Mouse (Mus musculus) lung, embryonic 16.5 days (tissue): ENCODE results near the gene Fndc3a. TPM values are rescaled to one million over a fixed set of nuclear protein-coding genes. Genes with fewer than 3 reads are reported as not detected.
A peak's percentile ranks its signal among the peaks of the same experiment; 100 is the strongest.

Experiments used
- ATAC-seq: fragments of 200-750 bp; cut with Nextera tagmentation; 2 replicates; pipeline ENCODE4 v1.8.0; 2017; ENCODE audit warnings: low read depth, mild to moderate bottlenecking, moderate library complexity
- H3K27ac ChIP-seq: fragments of 300-500 bp; sonication (generic); 2 replicates; pipeline ENCODE4 v1.5.1; 2014; ENCODE audit warnings: mild to moderate bottlenecking, control low read depth, low read length
- H3K27me3 ChIP-seq: fragments of 300-500 bp; sonication (generic); 2 replicates; pipeline ENCODE4 v1.6.1; 2014; ENCODE audit warnings: low read depth, low read length, mixed read lengths; ENCODE audit not compliant: control insufficient read depth, insufficient read depth
- H3K36me3 ChIP-seq: fragments of 300-500 bp; sonication (generic); 2 replicates; pipeline ENCODE4 v1.6.1; 2014; ENCODE audit warnings: low read length; ENCODE audit not compliant: control insufficient read depth, insufficient read depth
- H3K4me1 ChIP-seq: fragments of 300-500 bp; sonication (generic); replicated peaks from 2 replicates; pipeline ENCODE4 v1.6.1; 2014; ENCODE audit warnings: low read length, mixed read lengths; ENCODE audit not compliant: control insufficient read depth, insufficient read depth
- H3K4me2 ChIP-seq: fragments of 300-500 bp; sonication (generic); 2 replicates; pipeline ENCODE4 v1.6.1; 2014; ENCODE audit warnings: low read depth, low read length, control low read depth
- H3K4me3 ChIP-seq: fragments of 300-500 bp; sonication (generic); 2 replicates; pipeline ENCODE4 v1.5.1; 2014; ENCODE audit warnings: mild to moderate bottlenecking, low read length, control low read depth
- H3K9ac ChIP-seq: fragments of 300-500 bp; sonication (generic); 2 replicates; pipeline ENCODE4 v1.6.1; 2014; ENCODE audit warnings: low read length, control low read depth
- H3K9me3 ChIP-seq: fragments of 300-500 bp; sonication (generic); 2 replicates; pipeline ENCODE4 v1.6.1; 2016; ENCODE audit warnings: low read length; ENCODE audit not compliant: control insufficient read depth
- WGBS: fragments of 180-500 bp; shearing (Covaris S2); extraction: QIAGEN DNeasy Blood & Tissue Kit; methylation state at CpG from one replicate; pipeline ENCODE4 v1.1.7; 2014; 5-methylcytosine and 5-hydroxymethylcytosine counted together
- polyA plus RNA-seq: library from polyadenylated mRNA; unstranded; fragments of >200 nt; fragmentation: Nextera tagmentation; extraction: Ambion mirVana; gene quantifications from 2 replicates; pipeline ENCODE4 v1.2.1, GENCODE M21; 2015

The Fndc3a gene
- polyA plus RNA-seq, 1 experiment from 2014 or later, result 36.0 TPM

DNA sequence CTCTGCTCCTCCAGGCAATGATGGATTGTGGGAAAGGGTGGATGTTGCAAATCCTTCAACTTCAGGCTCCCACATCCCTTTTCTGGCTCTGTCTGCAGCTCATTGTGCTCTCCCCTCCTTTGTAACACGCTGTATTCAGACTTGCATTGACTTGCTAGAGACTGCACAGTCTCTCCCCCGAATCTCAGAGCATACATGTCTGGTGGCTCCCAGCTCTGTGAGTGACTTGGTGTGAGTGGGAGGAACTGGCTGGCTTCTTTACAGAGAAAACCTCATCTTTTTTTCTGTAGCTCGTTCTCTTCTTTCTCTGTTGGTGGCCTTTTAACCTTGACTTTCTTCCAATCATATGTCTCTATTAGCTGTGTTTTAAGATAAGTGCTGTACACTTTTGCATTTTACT is 16.1 kb upstream of the Fndc3a start:
- no peak for ATAC-seq
- no peaks in the 10 kb centered on the region for H3K9me3 ChIP-seq
- H3K27ac ChIP-seq, result no peak overlapping the region
- 43% methylated on average over 3 of the region's 3 CpGs for WGBS
- no peak overlapping the region for H3K4me2 ChIP-seq
- H3K27me3 ChIP-seq, result no peaks in the 10 kb centered on the region
- H3K4me3 ChIP-seq, result no peak overlapping the region
- no peaks in the 10 kb centered on the region for H3K36me3 ChIP-seq
- H3K9ac ChIP-seq, result no peak overlapping the region
- no peaks in the 10 kb centered on the region for H3K4me1 ChIP-seq

DNA sequence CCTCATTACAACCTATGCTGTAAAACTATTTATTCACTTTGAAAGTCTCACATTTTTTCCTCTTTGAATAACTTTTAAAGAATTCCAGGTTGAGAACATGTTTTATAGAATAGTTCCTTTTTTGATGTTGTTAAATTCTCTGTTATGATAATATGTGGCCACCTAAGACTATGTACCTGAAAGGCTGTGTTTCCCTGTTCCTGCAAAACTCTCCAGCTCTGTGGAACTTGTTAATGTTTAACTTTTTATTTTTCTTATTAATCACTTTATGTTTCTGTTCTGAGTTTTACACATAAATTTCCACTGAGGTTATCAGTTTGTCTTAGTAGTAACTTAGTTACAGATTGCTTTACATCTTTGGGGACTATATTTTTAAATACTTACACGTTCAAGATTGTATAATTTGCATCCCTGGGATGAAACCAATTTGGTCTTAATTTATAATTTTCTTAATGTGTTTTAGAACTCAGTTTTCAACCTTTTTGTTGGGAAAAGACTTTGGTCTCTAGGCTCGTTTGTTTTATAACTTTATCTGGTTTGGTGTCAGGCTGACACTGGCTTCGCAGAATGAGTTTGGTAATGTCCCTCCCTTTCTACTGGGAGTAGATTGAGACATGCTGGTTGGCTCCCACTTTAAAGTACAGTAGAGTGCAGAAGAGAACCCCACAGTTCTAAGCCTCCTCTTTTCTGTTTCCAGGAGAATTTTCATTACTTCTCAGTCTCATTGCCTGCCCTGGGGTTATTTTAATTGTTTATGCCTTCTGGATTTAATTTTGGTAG is 12.7 kb upstream of the Fndc3a start:
- Histone ChIP-seq H3K9me3 (no peaks in the 10 kb centered on the region), H3K27me3 (no peaks in the 10 kb centered on the region), H3K4me2 (no peak overlapping the region), H3K4me3 (no peak overlapping the region), H3K27ac (no peak overlapping the region), H3K4me1 (no peaks in the 10 kb centered on the region), H3K9ac (no peak overlapping the region), H3K36me3 (no peaks in the 10 kb centered on the region)
- no peak for ATAC-seq
- 58% methylated on average over 3 of the region's 3 CpGs for WGBS

DNA sequence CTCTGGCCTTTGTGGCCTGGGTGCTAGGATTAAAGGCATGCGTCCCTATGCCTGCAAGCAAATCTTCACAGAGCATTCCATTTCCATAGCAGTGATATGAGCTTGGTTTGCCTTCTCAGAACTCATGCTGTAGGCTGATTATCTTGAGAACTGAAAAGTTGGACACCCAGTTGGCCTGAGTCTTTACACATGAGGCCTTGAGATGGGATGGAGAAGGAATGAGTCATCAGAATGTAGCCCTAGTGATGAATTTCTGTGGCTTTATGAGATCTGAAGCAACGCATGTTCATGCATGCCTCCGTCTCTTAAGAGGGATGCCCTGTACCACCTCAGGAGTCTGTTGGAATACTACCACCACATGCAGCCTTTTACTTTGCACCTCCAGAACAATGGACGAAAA is 6.4 kb upstream of the Fndc3a start:
- Histone ChIP-seq H3K4me3 (no peak overlapping the region), H3K27ac (no peak overlapping the region), H3K9me3 (no peaks in the 10 kb centered on the region), H3K27me3 (no peaks in the 10 kb centered on the region), H3K4me1 (peaks cover 6% of the 10 kb centered on the region), H3K4me2 (no peak overlapping the region), H3K36me3 (no peaks in the 10 kb centered on the region), H3K9ac (no peak overlapping the region)
- ATAC-seq, result no peak
- 92% methylated on average over 4 of the region's 4 CpGs for WGBS

DNA sequence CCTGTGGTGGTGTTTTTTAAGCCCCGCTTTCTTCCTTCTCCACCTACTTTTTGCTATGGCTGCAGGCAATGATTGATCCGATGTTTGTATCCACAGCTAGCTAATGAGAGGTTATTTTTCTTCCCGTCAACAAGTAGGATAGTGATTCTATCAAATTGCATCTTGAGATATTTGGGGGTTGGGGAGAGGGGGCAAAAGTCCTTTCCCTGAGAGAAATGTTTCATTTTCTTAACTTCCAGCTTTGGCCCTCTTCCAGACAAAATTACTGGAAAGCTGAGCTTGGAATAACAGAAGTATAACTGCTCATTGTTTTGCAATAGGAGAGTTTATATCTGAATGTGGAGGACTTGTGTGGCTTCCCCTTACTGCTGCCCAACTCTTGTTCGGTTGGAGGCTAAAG is 1.3 kb upstream of the Fndc3a start:
- H3K9ac ChIP-seq, result no peak overlapping the region
- H3K4me2 ChIP-seq, result peak overlapping the region; percentile 72
- no peak overlapping the region for H3K27ac ChIP-seq
- H3K27me3 ChIP-seq, result no peaks in the 10 kb centered on the region
- H3K4me1 ChIP-seq, result peaks cover 11% of the 10 kb centered on the region
- H3K9me3 ChIP-seq, result no peaks in the 10 kb centered on the region
- H3K4me3 ChIP-seq, result peak overlapping the region; percentile 97; the same call in 1 of the 2 replicates
- 17% methylated on average over 4 of the region's 4 CpGs for WGBS
- no peak for ATAC-seq
- H3K36me3 ChIP-seq, result no peaks in the 10 kb centered on the region

DNA sequence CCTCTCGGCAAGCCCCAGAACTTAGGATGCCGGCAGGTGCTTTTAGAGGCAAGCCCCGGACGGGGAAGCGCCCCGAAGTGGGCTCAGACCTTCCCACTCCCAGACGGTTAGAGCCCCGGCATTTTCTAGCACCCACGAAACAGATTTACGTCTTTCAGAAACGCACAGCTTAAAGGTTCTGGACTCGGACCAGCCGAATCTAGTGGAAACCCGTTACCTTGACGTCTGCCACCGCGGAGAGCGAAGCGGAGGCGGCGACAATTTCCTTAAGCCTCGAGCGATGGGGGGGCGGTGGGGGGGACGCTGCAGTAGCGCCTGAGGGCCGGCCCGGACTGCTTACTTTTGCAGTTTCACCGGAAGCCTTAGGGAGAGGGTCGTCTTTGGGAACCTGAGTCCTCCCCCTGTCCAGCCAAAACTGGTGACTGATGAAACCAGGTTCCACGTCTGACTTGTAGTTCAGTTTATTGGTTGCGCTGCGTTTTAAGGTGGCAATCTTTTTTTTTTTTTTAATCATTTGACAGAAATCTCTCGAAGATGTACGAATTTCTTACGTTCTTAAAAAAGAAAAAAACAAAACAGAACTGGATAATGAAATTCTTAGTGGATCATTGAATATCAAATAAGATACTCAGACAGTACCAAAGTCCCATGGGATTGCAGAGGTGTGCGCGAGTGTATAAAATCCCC is 681 bp upstream of the Fndc3a start:
- H3K9ac ChIP-seq, result peak overlapping the region; percentile 96
- H3K4me3 ChIP-seq, result peak overlapping the region; percentile 97
- H3K4me2 ChIP-seq, result peak overlapping the region; percentile 72
- no peaks in the 10 kb centered on the region for H3K36me3 ChIP-seq
- 2% methylated on average over 38 of the region's 38 CpGs for WGBS
- peak overlapping the region; percentile 94 for H3K27ac ChIP-seq
- H3K4me1 ChIP-seq, result peaks cover 11% of the 10 kb centered on the region
- H3K27me3 ChIP-seq, result no peaks in the 10 kb centered on the region
- no peaks in the 10 kb centered on the region for H3K9me3 ChIP-seq
- ATAC-seq, result peak; percentile 51

DNA sequence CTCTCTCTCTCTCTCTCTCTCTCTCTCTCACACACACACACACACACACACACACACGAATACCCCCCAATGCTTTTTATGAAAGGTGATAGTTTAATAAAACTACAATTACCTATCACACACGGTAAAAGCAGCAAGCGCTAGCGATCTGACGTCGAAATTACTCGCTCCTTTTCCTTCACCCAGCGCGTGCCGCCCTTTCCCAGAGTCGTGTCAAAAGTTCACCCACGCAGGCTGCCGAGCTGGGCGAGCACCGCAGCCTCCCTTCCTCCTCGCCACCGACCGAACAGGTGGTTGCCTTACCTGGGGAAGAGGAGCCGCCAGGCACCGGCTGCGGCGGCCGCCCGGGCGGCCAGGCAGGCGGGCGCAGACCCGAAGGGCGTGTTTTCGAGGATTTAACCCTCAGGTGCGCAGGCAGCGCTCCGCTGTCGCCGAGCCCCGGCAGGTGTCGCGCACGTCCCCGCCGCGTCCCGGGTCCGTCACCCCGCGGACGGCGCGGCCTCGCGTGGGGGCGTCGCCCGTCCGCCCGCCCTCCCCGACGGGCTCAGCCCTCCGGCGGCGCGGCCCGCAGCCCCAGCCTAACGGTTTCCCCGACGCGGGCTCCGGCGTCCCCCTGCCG is 603 bp downstream of the Fndc3a start:
- Histone ChIP-seq H3K4me3 (peak overlapping the region; percentile 97), H3K27ac (peak overlapping the region; percentile 94), H3K9me3 (no peaks in the 10 kb centered on the region), H3K4me1 (peaks cover 11% of the 10 kb centered on the region), H3K4me2 (peak overlapping the region; percentile 72), H3K9ac (peak overlapping the region; percentile 96), H3K36me3 (no peaks in the 10 kb centered on the region), H3K27me3 (no peaks in the 10 kb centered on the region)
- under 1% methylated on average over 32 of the region's 70 CpGs for WGBS
- ATAC-seq, result peak; percentile 81

DNA sequence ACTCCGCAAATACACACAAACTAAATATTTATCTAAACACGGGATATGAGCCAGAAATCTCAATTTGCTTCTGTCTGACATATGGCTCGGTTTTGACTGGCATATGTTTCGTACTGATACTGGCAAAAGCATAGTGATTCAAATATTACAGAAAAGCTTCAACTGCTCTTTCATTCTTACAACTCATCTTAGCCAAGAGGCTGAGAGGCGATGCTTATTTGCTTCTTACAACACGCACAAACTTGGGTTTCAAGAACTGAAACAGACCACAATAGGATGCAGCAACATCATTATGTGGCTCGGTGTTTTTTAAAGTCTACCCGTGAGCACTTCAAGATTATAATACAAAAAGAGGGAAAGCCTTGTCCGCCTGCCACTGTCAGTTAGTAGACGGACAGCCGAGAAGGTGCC is 1.2 kb downstream of the Fndc3a start:
- Histone ChIP-seq H3K4me2 (peak overlapping the region; percentile 72), H3K27me3 (no peaks in the 10 kb centered on the region), H3K9me3 (no peaks in the 10 kb centered on the region), H3K36me3 (no peaks in the 10 kb centered on the region), H3K4me1 (peaks cover 11% of the 10 kb centered on the region), H3K27ac (no peak overlapping the region), H3K4me3 (peak overlapping the region; percentile 97), H3K9ac (peak overlapping the region; percentile 96; the same call in 1 of the 2 replicates)
- ATAC-seq, result no peak
- WGBS, result 12% methylated on average over 11 of the region's 11 CpGs

- no peak overlapping the region for H3K27ac ChIP-seq
- H3K4me3 ChIP-seq, result no peak overlapping the region
- no peaks in the 10 kb centered on the region for H3K9me3 ChIP-seq
- no peaks in the 10 kb centered on the region for H3K36me3 ChIP-seq
- H3K4me1 ChIP-seq, result no peaks in the 10 kb centered on the region
- H3K4me2 ChIP-seq, result no peak overlapping the region
- no peak for ATAC-seq
- no peaks in the 10 kb centered on the region for H3K27me3 ChIP-seq
- no peak overlapping the region for H3K9ac ChIP-seq
- WGBS, result 87% methylated on average over 5 of the region's 5 CpGs
Measured at GRCm38 (mm10) chr14:72700056-72700455, 9.7 kb downstream of the Fndc3a start.

DNA sequence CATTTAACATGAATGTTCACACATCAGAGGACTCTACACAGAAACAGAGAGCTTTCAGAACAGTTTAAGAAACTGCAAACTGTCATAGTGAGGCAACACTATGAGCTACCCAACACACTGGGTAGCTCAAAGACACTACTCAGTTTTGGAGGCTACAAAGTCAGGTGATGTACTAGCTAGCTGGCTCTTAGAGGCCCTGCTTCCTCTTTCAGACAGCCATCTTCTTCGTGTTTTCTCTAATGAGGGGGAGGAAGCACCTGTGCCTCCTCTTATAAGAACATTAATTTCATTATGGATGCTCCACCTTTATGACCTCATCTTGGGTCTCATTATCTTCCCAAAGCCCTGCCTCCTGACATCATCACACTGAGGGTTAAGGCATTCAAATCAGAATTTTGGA is 18.4 kb downstream of the Fndc3a start:
- Histone ChIP-seq H3K9ac (no peak overlapping the region), H3K4me2 (no peak overlapping the region), H3K27me3 (no peaks in the 10 kb centered on the region), H3K36me3 (no peaks in the 10 kb centered on the region), H3K4me3 (no peak overlapping the region), H3K27ac (no peak overlapping the region), H3K4me1 (no peaks in the 10 kb centered on the region), H3K9me3 (no peaks in the 10 kb centered on the region)
- WGBS, result 52% methylated on average over 1 of the region's 1 CpGs
- ATAC-seq, result no peak
